Mouse (Mus musculus) ES-E14 (cell line): ENCODE results near the gene Nf1.

ENCODE experiments used
- CHD2 ChIP-seq: IDR thresholded peaks from 2 replicates; pipeline ENCODE4 v1.6.1; 2014; ENCODE audit warnings: mild to moderate bottlenecking, low read depth, low read length, inconsistent platforms
- HCFC1 ChIP-seq: IDR thresholded peaks from 2 replicates; pipeline ENCODE4 v1.6.1; 2012; ENCODE audit warnings: low read length, inconsistent platforms, borderline replicate concordance; ENCODE audit not compliant: insufficient read depth
- MAFK ChIP-seq: IDR thresholded peaks from 2 replicates; pipeline ENCODE4 v1.6.1; 2014; ENCODE audit warnings: mild to moderate bottlenecking, low read depth, low read length, inconsistent platforms; ENCODE audit not compliant: insufficient read depth
- ZC3H11A ChIP-seq: IDR thresholded peaks from 2 replicates; pipeline ENCODE4 v1.6.1; 2012; ENCODE audit warnings: low read depth, mild to moderate bottlenecking, inconsistent platforms, low read length, borderline replicate concordance
- ZNF384 ChIP-seq: IDR thresholded peaks from 2 replicates; pipeline ENCODE4 v1.6.1; 2012; ENCODE audit warnings: low read depth, low read length, inconsistent platforms

- TF ChIP-seq HCFC1: no peak
- no peak for TF ChIP-seq MAFK
- no peak for TF ChIP-seq CHD2
- TF ChIP-seq ZNF384: no peak
- TF ChIP-seq ZC3H11A: no peak
Measured at GRCm38 (mm10) chr11:79552622-79553021, 213.1 kb downstream of the Nf1 start.
